Mouse (Mus musculus): ENCODE results near the gene Gm2000.
"Not testable (repeated sequence)": the region's sequence is repeated elsewhere in the genome, so short reads cannot be mapped to it uniquely, and the experiment has no call there.

Gene Gm2000

DNA sequence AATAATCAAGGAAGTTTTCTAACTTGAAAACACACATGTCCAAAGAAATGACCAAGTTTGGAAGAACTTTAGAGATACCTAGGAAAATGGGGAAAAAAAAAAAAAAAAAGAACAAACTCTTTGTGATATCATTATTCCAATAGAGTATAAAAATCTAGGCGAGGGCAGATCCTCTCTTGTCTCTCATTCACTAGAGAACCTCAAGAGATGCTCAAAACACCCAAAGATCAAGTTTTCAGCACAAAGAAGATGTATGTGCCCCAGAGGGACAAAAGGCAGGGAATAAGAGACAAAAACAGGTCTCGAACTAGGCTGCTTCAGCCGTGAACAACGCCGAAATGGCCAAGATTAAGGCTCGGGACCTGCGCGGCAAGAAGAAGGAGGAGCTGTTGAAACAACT lies at the start of gene Gm2000:
Gene Gm2000, plus strand, starts transcription at position 301 of the 400 bp plus-strand sequence.
- DNase-seq, result no peak

DNA sequence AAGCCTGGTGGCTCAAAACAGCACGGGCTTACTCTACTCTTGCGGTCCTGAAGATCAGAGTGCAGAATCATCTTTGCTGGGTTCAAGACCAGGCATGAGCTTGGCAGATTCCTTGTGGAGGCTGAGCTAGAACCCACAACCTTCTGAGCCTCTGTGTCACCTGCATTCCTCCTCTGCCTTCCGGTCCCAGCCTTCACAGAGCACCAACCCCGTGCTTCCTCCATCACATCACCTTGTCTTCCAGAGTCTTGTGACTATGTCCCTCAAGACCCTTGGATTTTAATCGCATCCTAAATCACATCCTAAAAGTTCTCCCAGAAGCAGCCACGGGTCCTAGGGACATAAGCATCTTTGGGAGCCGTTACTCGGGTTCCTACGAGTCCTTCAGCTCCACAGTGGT lies 42.7 kb upstream of the Gm2000 start:
- DNase-seq, result no peak

DNA sequence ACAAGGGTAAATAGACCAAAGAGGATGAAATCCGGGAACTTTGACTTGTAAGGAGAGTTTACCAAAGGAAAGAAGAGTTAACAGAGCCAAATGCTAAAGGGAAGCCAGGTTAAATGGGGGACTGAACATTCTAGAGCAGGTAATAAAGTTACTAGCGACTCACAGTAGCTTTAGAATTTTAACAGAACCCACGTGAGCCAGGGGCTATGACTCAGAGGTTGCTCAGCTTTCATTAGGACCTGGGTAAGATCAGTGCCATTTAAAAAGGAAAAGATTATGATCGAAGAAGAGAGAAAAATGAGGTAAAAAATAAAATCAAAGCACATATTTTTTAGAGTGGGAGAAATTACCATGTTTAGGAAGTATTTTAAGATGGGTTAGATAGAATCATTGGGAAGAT lies 25.0 kb upstream of the Gm2000 start:
- DNase-seq, result no peak

DNA sequence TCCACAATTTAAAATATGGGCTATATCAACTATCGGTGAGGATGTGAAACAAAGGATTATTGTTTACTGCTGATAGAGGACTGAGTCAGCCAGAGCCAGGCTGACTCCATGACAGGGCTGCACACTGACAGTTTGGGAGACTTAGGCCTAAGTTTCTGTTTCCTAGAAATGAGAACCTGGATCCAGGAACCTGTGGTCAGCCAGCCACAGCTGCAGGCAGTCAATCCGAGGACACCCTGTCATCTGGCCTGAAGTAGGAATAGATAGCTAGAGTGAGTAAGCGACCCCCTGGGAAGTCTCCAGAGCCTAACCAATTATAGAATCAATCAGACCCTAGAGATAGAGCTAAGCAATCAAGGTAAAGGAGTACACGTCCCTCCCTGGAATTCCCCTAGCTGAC lies 21.4 kb upstream of the Gm2000 start:
- no peak for DNase-seq

DNA sequence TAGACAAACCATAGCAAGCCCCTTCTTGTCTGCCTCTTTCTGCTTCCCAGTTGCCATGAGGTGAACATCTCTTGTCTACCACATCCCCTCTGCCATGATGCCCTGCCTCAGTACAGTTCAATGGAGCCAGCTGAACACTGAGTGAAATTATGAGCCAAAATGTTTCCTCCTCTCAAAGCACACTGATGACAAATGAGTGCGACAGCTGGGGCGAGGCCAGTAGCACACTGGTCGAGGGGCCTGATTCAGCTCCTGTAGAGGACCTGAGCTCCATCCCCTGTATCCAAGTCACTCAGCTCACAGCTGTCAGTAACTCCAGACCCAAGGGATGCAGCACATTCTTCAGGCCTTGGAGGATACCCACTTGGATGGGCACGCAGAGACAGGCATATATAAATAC lies 20.2 kb upstream of the Gm2000 start:
- no peak for DNase-seq

DNA sequence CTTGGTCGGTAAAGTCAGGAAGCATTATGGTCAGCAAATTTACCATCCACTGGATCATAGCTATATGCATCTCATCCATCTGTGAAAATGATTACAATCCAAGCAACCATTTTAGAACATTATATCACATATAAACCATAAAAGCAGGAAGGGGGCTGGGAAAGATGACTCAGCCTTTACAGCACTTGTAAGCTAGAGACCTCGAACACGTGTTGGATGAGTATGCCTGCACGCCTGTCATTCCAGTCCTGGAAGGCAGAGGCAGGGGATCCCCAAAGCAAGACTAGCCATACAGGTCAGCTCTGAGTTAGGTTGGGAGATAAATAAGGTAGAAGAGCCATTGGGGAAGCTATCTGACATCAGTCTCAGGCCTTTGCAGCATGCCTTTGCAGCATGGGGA lies 16.8 kb upstream of the Gm2000 start:
- DNase-seq, result no peak

DNA sequence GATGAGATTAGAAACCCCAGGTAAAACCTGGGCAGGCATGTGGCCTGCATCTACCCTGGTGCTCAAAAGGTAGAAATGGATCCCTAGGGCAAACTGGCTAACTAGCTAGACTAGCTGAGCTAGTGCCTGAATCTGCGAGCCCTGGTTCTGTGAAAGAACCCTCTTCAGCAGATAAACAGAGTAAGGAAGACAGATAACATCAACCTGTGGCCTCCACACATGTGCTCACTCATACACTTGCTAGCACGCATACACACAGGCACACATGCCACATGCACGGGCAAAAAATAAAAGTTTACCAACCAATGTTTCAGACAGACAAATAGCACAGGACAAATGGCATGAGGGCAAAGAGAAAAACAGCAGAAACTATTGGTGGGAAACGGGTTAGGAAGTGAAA lies 15.4 kb upstream of the Gm2000 start:
- peak; percentile 20 to 51 for DNase-seq

DNA sequence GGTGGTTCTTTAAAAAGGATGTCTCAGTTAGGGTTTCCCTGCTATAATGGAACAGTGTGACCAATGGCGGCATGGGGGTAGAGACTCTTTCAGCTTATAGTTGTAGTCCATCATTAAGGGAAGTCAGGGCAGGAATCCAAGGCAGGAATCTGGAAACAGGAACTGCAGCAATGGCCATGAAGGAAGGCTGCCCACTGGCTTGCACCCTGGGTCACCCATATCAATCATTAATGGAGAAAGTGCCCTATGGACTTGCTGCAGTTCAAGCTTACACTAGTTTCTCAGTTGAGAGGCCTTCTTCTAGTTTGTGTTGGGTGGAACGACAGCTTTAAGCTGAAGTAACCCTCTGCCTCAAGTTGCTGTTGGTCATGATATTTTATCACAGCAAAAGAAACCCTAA lies 13.4 kb upstream of the Gm2000 start:
- DNase-seq, result no peak

DNA sequence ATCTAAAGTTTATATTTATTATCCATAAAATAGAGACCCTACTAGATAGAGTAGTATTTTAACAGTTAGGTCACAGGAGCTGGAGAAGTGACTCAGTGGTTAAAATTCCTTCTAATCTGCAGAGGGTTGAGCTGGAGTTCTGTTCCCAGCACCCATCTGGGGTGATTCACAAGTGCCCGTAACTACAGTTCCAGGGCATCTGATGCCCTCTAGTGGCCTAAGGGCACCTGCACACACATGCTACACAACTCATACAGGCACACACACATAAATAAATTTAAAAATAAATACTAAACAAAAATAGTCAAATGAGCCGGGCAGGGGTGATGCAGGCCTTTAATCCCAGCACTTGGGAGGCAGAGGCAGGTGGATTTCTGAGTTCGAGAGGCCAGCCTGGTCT lies 15.4 kb downstream of the Gm2000 start:
- DNase-seq, result no peak

DNA sequence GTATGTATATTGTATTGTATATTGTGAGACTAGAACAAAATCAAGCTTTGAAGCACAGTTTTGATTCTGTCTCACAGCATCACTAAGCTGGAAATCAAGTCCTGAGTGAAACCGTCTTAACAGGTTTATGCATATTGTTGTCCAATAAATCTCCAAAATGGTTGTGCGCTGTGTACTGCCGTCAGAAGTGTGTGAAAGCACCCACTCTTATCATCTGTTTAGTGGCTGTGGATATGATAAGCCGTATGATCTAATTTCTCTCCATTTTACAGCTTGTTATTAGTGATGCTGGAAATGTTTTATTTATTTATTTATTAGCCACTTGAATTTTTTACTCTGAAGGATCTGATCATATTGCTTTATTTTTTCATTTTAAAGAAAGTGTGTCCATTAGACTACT lies 20.4 kb downstream of the Gm2000 start:
- DNase-seq, result no peak

DNA sequence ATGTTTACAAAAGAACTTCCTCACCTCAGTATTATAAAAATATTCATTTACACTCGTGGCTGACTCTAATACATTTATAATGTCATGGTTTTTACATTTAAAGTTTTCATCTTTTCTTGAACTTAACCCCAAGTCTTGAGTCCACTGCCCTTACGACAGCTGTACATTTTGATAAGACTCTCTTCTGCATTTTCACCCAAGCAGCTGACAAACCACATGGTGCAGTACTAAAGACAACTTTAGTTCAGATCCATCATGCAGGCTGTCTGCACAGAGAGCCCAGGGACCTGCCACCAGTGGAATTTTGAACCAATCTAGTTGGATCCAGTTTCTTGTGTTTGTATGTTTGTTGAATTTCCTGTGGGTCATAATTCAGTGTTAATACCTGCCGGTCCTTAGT lies 21.0 kb downstream of the Gm2000 start:
- no peak for DNase-seq

DNA sequence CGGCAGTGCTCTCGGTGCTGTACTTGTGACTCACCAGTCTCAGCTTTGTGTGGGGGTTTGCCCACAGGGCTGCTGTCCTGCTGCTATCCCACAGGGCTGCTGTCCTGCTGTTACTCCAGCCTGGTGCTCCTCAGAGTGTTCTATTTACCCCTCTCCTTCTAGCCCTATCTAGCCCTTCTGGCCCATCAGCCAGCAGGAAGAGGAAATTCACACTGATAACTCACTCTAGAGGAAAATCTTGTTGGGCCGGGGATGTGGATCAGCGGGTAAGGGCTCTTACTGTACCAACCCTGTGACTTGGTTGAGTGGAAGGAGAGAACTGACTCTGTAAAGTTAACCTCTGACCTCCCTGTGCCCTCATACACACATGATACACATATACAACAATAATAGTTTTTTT lies 27.3 kb downstream of the Gm2000 start:
- DNase-seq, result no peak

DNA sequence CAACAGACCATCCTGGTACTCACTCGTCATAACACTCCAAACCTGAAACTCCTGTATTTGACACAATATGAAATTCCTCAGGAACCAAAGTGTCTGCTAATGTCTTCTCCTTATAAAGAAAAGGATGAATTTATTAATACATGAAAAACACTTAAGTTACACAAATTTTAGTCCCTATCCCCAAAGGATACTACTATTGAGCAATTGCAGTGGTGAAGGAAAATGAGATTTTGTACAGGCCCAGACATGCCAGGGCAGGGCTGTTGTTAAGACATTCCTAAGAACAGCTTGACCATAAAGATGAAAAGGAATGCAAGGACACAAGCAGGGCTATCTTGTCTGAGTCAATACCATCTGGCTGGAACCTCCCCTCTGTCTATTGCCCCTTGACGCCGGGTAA lies 34.3 kb downstream of the Gm2000 start:
- DNase-seq, result not testable (repeated sequence)

DNA sequence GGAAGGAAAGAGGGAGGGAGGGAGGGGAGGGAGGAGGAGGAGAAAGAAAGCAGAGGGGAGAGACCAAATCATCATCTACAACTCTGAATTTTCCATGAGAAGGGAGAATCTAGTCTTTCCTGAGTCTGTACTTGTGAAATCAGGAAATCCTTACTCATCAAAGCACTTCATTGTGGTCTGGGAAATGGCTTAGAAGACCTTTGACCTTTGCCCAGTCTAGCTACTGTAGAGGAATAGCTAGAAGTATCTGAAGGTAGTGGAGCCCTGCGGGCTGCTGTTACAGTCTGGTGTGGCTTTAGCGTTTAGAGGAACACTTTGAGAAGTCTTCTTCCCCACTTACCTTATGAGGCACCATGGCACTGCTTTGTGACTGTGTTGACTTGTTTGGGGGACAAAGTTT lies 36.7 kb downstream of the Gm2000 start:
- DNase-seq, result no peak

DNA sequence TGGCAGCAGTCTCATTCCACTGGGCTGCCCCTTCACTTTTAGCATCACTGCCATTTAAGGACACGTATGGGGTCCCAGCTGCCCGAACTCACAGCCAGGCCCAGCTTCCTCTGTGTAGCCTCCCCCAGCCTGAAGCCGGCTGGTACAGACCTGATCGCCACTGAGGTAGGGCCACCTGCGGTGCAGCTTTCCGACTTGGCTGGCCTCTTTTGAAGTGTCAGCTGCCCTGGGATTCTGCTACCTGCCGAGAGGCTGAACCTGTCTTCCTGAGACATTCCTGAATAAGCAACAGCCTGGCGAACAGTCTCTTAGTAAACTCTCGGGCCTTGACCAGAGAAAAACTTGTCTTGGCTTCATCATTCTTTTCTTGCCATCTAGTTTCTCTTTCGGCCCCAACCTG lies 37.4 kb downstream of the Gm2000 start:
- DNase-seq, result no peak

DNA sequence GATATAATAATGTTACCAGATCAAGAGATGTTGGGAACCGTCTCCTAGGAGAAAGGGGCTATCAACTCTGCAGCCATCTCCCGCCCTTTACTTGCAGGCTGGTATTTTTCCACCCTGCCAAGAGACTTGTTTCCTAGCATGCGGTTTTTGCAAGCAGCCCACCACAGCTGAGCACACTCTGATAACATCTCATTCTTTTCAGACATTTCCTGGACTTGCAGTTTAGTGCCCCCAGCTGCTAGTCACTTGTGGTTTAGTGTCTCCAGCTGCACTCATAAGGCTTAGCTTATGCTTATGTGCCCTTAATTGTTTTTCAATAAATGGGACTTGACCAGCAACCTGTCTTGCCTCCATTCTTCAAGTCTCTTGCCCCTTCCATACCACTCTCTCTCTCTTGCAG lies 42.2 kb downstream of the Gm2000 start:
- peak; percentile 60 to 83 for DNase-seq

DNA sequence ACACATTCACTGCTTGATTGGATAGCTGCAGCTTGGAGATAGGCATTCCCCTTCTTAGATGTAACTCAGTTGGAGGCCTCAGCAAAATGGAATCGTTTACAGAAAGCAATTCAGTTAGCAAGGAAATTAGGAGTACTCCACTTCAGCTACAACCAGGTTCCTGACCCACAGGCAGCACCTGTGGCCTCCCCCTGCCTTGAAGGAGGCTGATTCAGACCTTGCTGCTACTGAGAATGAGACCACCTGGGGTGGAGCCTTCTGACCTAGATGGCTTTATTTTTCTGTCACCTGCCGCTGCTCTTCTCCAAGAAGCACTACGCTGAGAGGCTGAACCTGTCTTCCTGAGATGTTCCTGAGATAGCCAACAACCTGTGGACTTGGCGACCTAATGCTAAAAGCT lies 42.7 kb downstream of the Gm2000 start:
- peak; percentile 75 to 85 for DNase-seq

Data from thymus, adult 18-20 months (tissue).